Mouse (Mus musculus): Measurements from ENCODE around the gene Ccdc36. TPM values are rescaled to one million over a fixed set of nuclear protein-coding genes. Genes with fewer than 3 reads are reported as not detected.

The Ccdc36 gene
- under 1 TPM; 0.32 TPM for total RNA-seq (2021)

DNA sequence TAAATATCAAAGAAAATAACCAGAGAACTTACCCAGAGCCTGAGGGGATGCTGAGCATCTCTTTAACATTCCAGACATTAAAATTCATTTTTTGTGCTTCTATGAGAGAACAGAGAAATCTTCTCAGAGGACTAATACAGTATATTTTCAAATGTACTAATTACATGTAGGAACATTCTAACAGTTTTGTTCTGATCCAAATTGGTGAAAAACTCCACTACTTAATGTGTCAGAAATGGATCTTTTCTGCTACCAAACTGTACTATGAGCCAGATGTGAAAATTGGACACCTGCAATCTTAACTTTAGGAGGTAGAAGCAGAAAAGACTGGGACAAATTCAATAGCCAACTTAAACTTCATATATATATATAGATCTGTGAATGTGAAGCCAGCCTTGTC is at the start of gene Ccdc36:
Gene Ccdc36 (minus strand): TSS at position 101 of the 400 bp plus-strand sequence.
- no peak for DNase-seq (ENCODE audit: low spot score in 2 of 2)
- intact Hi-C loops (cut with DNase I): no loop called here

GRCm38 (mm10) chr9:108474528-108474927 is 46.2 kb upstream of the Ccdc36 start:
- intact Hi-C loops (cut with DNase I): no loop called here
- no peak for DNase-seq (ENCODE audit: low spot score in 2 of 2)

DNA sequence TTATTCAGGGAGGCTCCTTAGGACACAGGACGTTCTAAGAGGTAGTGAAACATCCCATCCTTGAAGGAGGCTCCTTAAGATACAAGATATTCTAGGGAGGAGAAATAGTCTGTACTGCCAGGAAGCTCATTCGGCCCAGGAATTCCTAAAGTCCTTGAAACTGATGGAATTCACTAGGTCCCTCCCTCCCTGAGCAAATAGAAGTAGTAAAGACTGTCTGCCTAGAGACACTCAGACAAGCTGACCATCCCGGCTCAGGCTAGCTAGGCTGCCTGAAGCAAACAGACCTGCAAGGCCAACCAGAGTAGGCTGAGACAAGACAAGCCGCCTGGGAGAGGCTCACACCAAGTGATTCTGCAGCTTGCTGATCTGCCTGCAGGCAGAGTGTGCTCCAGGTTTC is 41.6 kb upstream of the Ccdc36 start:
- intact Hi-C loops (cut with DNase I): no loop called here
- no peak for DNase-seq (ENCODE audit: low spot score in 2 of 2)

DNA sequence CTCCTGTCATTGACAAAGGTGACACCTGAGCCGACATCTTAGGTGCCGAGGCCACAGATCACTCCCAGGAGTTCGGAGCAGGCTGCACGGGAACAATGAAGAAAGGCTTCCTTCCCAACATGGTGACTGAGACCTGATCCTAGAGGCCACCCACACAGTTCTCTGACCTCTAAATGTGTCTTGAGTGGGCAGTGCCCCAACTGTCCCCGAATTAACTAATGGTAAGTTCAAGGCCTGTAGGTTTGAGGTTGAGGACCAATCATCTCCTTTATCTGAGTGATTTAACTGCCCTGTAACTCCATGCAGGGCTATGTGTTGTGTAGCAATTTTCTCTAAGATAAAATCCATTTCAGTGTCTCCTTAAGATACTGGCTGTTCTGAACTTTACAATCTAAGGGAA is 41.1 kb upstream of the Ccdc36 start:
- no peak for DNase-seq (ENCODE audit: low spot score in 2 of 2)
- intact Hi-C loops (cut with DNase I): no loop called here

DNA sequence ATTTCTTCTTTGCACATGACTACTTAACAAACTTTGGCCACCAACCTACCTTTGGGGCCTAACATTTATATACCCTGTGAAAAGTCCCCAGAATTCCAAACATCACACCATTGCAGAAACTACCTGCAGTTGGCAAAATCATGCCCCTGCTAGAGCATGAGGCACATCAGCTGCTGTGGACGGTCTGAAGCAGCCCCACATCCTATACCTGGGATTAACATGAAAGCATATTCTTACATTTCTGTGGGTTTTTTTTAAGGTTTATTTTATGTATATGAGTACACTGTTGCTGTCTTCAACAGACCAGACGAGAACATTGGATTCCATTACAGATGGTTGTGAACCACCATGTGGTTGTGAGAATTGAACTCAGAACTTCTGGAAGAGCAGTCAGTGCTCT is 37.9 kb upstream of the Ccdc36 start:
- intact Hi-C loops (cut with DNase I): no loop called here
- DNase-seq (ENCODE audit: low spot score in 2 of 2): no peak

DNA sequence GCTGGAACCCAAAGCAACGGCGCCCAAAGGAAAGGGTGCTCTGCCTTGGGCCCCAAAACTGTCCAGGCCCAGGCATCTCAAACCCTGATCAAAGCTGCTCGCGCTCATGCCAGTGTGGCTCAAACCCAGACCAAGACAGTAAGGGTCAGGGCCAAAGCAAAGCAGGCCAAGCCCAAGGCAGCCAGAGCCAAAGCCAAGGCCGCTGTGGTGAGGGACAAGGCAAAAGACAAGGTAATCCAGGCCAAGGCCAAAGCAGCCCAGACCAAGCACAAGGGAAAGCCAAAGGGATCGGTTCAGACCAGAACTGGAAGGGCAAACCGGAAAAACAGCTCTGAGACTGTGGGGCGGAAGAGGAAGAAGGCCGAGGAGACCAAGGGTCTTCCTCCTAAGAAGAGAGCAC is 35.4 kb upstream of the Ccdc36 start:
- DNase-seq (ENCODE audit: low spot score in 2 of 2): no peak
- intact Hi-C loops (cut with DNase I): no loop called here

GRCm38 (mm10) chr9:108462192-108462591 is 33.9 kb upstream of the Ccdc36 start:
- DNase-seq (ENCODE audit: low spot score in 2 of 2): no peak
- intact Hi-C loops (cut with DNase I): no loop called here

DNA sequence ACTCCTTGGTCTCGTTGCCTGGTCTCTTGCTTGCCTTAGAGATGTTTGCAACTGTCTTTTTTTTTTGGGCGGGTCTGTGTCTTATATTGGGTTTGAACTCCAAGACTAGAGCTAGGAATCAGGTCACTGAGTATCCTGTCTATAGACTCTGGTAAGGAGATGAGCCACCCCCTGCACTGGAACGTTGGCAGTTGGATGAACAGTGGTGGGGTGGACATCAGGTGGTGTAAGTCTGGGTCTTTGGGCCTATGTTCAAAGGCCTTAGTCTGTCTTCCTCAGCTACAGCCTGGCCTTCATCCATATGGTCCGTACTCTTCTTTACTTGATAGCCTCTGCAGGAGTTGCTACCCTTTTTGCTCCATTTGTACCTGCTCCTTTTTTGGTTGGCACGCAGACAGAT is 33.4 kb upstream of the Ccdc36 start:
- intact Hi-C loops (cut with DNase I): no loop called here

DNA sequence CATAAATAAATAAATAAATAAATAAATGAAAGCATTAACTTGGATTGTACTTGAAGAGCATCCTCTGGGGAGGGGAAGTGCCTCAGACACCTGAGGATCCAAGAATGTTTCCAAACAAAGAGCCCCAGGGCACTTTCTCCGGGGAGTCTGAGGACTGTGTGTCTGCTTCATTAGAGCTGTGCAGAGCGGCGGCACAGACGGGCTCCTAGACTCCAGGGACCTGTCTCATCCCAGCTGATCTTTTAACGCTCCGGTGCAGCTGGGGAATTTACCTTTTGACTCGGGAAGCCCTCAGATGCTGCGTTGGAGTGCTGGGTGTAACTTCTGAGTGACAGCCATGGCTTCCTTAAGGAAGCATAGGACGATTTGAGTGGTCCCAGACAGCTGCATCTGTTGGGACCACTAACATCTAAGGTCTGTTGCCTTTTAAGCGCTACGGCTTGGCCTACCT is 32.9 kb upstream of the Ccdc36 start, which contains the start of gene Klhdc8b:
Gene Klhdc8b (minus strand): TSS at position 401 of the 451 bp plus-strand sequence.
- intact Hi-C loops (cut with DNase I): no loop called here
- no peak for DNase-seq (ENCODE audit: low spot score in 2 of 2)

More for the DNA sequence above, 33.4 kb upstream of the Ccdc36 start:
- no peak for DNase-seq (ENCODE audit: low spot score in 2 of 2)

DNA sequence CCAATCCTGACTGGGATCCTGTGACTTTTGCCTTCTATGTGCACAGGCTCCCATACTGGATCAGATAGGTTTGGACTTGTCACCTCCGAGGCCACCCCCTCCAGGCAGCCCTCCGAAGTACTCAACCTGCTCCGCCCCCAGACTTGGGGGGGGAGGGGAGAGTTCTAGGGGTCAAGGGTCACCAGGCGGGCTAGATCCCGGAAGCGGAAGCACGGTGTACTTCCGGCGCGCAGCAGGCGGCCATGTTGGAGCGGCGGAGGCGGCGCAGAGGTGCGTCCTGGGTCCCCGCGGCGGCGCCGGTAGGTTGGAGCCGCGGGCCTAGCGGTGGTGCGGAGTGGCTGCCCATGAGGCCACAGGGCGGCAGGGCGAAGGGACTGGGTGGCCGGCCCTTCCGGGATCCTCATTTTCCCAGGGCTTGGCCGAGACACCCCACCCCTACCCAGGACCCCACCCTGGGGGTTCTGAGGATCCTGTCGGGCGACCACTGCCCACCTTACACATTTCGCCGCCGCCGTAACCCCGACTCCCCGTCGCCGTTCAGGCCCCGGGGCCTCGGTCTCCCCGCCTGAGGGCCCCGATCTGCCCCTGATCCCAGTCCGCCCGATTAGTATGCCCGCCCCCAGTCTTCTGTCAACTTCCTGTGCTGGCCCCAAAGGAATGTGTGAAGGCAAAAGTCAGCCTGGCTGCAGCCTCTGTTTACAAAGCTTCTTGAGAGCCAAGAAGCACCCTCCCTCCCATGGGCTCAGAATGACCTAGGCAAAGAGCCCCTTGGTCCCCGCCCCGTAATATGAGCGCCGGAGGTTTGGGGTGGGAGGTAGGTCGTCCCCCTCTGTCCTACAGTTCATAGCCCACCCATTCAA is 32.3 kb upstream of the Ccdc36 start, which contains the start of gene Ccdc71:
Gene Ccdc71 (plus strand): TSS at position 209 of the 860 bp plus-strand sequence.
- intact Hi-C loops (cut with DNase I): no loop called here
- peak; percentile 86 to 88 for DNase-seq (ENCODE audit: low spot score in 2 of 2)

GRCm38 (mm10) chr9:108459939-108460318 is 31.6 kb upstream of the Ccdc36 start:
- intact Hi-C loops (cut with DNase I): no loop called here
- no peak for DNase-seq (ENCODE audit: low spot score in 2 of 2)

GRCm38 (mm10) chr9:108456953-108457352 is 28.7 kb upstream of the Ccdc36 start:
- intact Hi-C loops (cut with DNase I): no loop called here
- DNase-seq (ENCODE audit: low spot score in 2 of 2): no peak

GRCm38 (mm10) chr9:108455747-108456571 is 27.7 kb upstream of the Ccdc36 start:
- intact Hi-C loops (cut with DNase I): no loop called here
- no peak for DNase-seq (ENCODE audit: low spot score in 2 of 2)

GRCm38 (mm10) chr9:108454429-108454828 is 26.1 kb upstream of the Ccdc36 start:
- intact Hi-C loops (cut with DNase I): no loop called here

DNA sequence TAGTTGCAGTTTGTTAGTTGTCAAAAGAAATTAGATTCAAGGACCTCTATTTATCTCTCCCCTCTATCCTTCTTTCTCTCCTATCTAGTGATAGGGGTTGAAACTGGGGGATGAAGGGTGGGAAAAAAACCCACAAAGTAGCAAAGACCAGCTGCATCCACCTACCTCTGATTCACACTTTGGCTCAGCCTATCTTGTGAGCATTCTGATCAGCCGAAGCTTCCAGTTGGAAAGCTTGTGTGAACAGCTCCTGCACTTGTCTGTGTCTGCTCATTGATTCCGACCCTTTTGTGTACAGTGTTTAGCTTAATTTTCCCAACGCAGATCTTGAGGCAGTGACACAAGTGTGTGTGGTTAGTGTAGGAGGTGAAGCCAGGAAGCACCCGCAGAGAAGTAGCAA is 25.2 kb upstream of the Ccdc36 start:
- intact Hi-C loops (cut with DNase I): loop anchor here (2.0 kb wide), 1 partner anchor 53 kb away; no protein-coding TSS in a partner anchor

More at GRCm38 (mm10) chr9:108454429-108454828, 26.1 kb upstream of the Ccdc36 start:
- no peak for DNase-seq (ENCODE audit: low spot score in 2 of 2)

GRCm38 (mm10) chr9:108452911-108453310 is 24.6 kb upstream of the Ccdc36 start:
- no peak for DNase-seq (ENCODE audit: low spot score in 2 of 2)
- intact Hi-C loops (cut with DNase I): loop anchor here (2.0 kb wide), 1 partner anchor 52 kb away; no protein-coding TSS in a partner anchor

More for the DNA sequence above, 25.2 kb upstream of the Ccdc36 start:
- peak in 1 of 2 experiments; percentile 61 for DNase-seq (ENCODE audit: low spot score in 2 of 2)

GRCm38 (mm10) chr9:108452291-108452906 is 24.1 kb upstream of the Ccdc36 start:
- peak; percentile 85 to 89 for DNase-seq (ENCODE audit: low spot score in 2 of 2)
- intact Hi-C loops (cut with DNase I): loop anchor here (2.0 kb wide), 1 partner anchor 52 kb away; no protein-coding TSS in a partner anchor

- no peak for DNase-seq (ENCODE audit: low spot score in 2 of 2)
- intact Hi-C loops (cut with DNase I): loop anchor here (2.0 kb wide), 1 partner anchor 51 kb away; no protein-coding TSS in a partner anchor
Measured at GRCm38 (mm10) chr9:108451519-108452160, 23.4 kb upstream of the Ccdc36 start.

GRCm38 (mm10) chr9:108451170-108451493 is 22.8 kb upstream of the Ccdc36 start:
- intact Hi-C loops (cut with DNase I): no loop called here
- DNase-seq (ENCODE audit: low spot score in 2 of 2): peak in 1 of 2 experiments; percentile 25
